Mouse (Mus musculus) intestine, postnatal 0 days (tissue): ENCODE measurements around the gene Drc3. TPM values are rescaled to one million over a fixed set of nuclear protein-coding genes. Genes with fewer than 3 reads are reported as not detected.

Experiments used
- ATAC-seq: fragments of 200-750 bp; cut with Nextera tagmentation; 2 replicates; pipeline ENCODE4 v1.8.0; 2017; ENCODE audit warnings: mild to moderate bottlenecking, moderate TSS enrichment, moderate library complexity
- H3K27ac ChIP-seq: fragments of 300-500 bp; sonication (generic); 2 replicates; pipeline ENCODE4 v1.5.1; 2014; ENCODE audit warnings: mild to moderate bottlenecking, low read depth, low read length, moderate library complexity
- H3K27me3 ChIP-seq: fragments of 300-500 bp; sonication (generic); replicated peaks from 2 replicates; pipeline ENCODE4 v1.6.1; 2014; ENCODE audit warnings: low read length, mixed read lengths; ENCODE audit not compliant: control insufficient read depth, insufficient read depth
- H3K36me3 ChIP-seq: fragments of 300-500 bp; sonication (generic); 2 replicates; pipeline ENCODE4 v1.6.1; 2014; ENCODE audit warnings: mild to moderate bottlenecking, moderate library complexity; ENCODE audit not compliant: control insufficient read depth, insufficient read depth
- H3K4me1 ChIP-seq: fragments of 300-500 bp; sonication (generic); replicated peaks from 2 replicates; pipeline ENCODE4 v1.6.1; 2014; ENCODE audit warnings: antibody characterized with exemption, low read length, mixed read lengths; ENCODE audit not compliant: control insufficient read depth, insufficient read depth
- H3K4me2 ChIP-seq: fragments of 300-500 bp; sonication (generic); replicated peaks from 2 replicates; pipeline ENCODE4 v1.6.1; 2014; ENCODE audit warnings: low read depth, mild to moderate bottlenecking, moderate library complexity
- H3K4me3 ChIP-seq: fragments of 300-500 bp; sonication (generic); 2 replicates; pipeline ENCODE4 v1.5.1; 2014; ENCODE audit warnings: low read depth, low read length
- H3K9ac ChIP-seq: fragments of 300-500 bp; sonication (generic); 2 replicates; pipeline ENCODE4 v1.6.1; 2014; ENCODE audit warnings: mild to moderate bottlenecking, low read depth, low read length
- H3K9me3 ChIP-seq: fragments of 300-500 bp; sonication (generic); 2 replicates; pipeline ENCODE4 v1.6.1; 2016; ENCODE audit warnings: mixed run types; ENCODE audit not compliant: control insufficient read depth
- CTCF ChIP-seq: sonication (generic); IDR thresholded peaks from 2 replicates; pipeline ENCODE4 v1.5.1; 2016; ENCODE audit warnings: low read depth, mild to moderate bottlenecking, control low read depth, antibody characterized with exemption, moderate library complexity
- WGBS: fragments of 180-500 bp; shearing (Covaris S2); extraction: QIAGEN DNeasy Blood & Tissue Kit; methylation state at CpG from one replicate; pipeline ENCODE4 v1.1.7; 2014; 5-methylcytosine and 5-hydroxymethylcytosine counted together
- polyA plus RNA-seq: library from polyadenylated mRNA; unstranded; fragments of >200 nt; fragmentation: Nextera tagmentation; extraction: Ambion mirVana; gene quantifications from 2 replicates; pipeline ENCODE4 v1.2.1, GENCODE M21; 2015

Gene Drc3
- polyA plus RNA-seq, 1 experiment from 2014 or later, result 1.7 TPM

DNA sequence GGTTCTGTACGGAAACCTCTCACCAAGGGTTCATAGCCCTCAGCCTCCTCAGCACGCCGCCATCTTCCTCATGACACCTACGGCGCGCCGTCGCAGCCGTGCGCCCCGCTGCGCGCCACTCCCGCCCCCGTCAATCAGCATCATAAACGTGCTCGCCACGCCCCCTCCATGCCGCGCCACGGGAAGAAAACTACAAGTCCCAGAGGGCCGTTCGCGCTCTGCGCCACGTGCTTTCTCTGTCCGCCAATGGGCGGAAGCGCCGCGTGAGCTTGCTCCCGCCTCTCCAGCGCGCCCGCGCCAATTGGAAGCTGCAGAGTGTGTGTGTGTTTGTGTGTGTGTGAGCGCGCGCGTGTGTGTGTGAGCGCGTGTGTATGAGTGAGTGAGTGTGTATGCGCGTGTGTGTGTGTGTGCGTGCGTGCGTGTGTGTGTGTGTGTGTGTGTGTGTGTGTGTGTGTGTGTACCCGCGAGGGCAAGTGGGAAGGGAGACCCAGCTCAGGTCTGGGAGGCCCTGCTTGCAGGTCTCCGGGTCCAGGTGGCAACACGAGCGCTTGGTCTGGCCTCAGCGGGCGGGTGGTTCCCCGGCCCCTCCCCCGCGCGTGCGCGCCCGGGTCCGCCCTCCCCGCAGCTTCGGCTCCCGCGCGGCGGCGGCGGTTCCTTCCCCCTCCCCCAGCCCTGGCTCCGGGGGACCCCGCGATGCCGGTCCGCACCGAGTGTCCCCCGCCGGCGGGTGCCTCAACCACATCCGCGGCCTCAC lies 64.0 kb downstream of the Drc3 start, which contains the start of gene Gid4:
Gene Gid4, plus strand, starts transcription at position 183 of the 754 bp plus-strand sequence.
- Histone ChIP-seq H3K36me3 (no peaks in the 10 kb centered on the region; the same call in 1 of the 2 replicates), H3K4me1 (peaks cover 3% of the 10 kb centered on the region; the same call in 1 of the 2 replicates), H3K4me2 (peak within 1 kb of the TSS; percentile 93), H3K27me3 (no peaks in the 10 kb centered on the region), H3K9me3 (no peaks in the 10 kb centered on the region), H3K4me3 (peak within 1 kb of the TSS; percentile 85), H3K9ac (peak within 1 kb of the TSS; percentile 89), H3K27ac (peak within 1 kb of the TSS; percentile 95)
- whole genome bisulfite sequencing, result under 1% methylated on average over 54 of the region's 81 CpGs
- TF ChIP-seq CTCF, result no peak
- peak; percentile 95 for ATAC-seq

DNA sequence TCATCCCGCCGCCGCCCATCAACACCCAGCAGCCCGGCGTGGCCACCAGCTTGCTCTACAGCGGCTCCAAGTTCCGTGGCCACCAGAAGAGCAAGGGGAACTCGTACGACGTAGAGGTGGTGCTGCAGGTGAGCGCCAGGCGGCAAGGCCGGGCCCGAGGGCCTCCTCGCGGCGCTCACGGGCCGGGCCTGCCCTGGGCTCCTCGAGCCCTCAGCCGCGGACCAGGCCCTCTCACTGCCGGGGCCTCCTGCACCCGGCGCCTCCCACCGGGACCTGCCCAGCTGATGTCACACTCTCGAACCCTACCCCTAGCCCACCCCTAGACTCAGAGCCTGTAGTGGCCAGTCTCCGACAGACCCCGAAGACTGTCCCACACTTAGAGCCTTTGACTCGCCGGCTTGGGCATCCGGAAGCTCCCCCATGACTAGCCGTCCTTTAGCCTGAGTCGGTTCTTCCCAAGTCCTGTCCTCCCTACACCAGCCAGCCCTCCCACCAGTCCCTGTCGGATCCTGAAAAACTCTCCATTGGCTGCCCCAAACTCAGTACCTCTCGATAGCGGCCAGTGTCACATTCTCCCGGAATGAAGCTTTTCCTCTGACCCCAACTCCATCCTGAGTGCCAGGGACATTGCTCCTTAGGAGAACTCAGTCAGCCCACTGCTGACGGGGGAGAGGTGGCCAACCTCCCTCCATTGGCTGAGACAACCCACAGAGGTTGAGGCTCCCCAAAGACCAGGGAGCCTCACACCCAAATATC lies 64.8 kb downstream of the Drc3 start, which contains the start of gene Atpaf2:
Gene Atpaf2, minus strand, starts transcription at position 741 of the 756 bp plus-strand sequence.
- Histone ChIP-seq H3K9ac (peak within 1 kb of the TSS; percentile 89), H3K4me3 (peak within 1 kb of the TSS; percentile 85), H3K36me3 (no peaks in the 10 kb centered on the region; the same call in 1 of the 2 replicates), H3K4me2 (peak within 1 kb of the TSS; percentile 93), H3K9me3 (no peaks in the 10 kb centered on the region), H3K27me3 (no peaks in the 10 kb centered on the region), H3K27ac (peak within 1 kb of the TSS; percentile 95), H3K4me1 (peaks cover 3% of the 10 kb centered on the region; the same call in 1 of the 2 replicates)
- 0 out of 2 replicates have a peak, but pooled peaks have one; percentile 7 for TF ChIP-seq CTCF
- peak; percentile 29 for ATAC-seq
- 0% methylated on average over 34 of the region's 39 CpGs for WGBS

DNA sequence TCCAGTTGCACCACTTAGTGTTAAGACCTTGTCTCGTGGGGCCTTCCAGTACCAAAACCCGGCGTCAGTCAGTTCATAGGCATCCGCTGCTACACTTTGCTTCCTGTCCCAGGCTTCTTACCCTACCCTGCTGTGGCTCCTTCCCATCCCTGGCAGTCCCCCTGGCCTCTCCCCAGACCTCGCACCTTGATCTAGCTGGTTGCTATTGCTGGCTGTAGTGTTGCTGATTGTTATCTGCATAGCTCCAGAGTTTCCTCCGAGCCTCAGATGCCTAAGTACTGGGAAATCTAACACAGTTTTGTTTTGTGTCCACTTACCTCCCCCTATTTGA lies 65.3 kb downstream of the Drc3 start:
- Histone ChIP-seq H3K4me3 (peak overlapping the region; percentile 85), H3K9me3 (no peaks in the 10 kb centered on the region), H3K4me1 (peaks cover 3% of the 10 kb centered on the region; the same call in 1 of the 2 replicates), H3K36me3 (no peaks in the 10 kb centered on the region; the same call in 1 of the 2 replicates), H3K27me3 (no peaks in the 10 kb centered on the region), H3K4me2 (peak overlapping the region; percentile 93), H3K27ac (peak overlapping the region; percentile 95), H3K9ac (peak overlapping the region; percentile 89)
- ATAC-seq, result peak; percentile 33
- WGBS, result 6% methylated on average over 6 of the region's 6 CpGs
- TF ChIP-seq CTCF, result no peak

DNA sequence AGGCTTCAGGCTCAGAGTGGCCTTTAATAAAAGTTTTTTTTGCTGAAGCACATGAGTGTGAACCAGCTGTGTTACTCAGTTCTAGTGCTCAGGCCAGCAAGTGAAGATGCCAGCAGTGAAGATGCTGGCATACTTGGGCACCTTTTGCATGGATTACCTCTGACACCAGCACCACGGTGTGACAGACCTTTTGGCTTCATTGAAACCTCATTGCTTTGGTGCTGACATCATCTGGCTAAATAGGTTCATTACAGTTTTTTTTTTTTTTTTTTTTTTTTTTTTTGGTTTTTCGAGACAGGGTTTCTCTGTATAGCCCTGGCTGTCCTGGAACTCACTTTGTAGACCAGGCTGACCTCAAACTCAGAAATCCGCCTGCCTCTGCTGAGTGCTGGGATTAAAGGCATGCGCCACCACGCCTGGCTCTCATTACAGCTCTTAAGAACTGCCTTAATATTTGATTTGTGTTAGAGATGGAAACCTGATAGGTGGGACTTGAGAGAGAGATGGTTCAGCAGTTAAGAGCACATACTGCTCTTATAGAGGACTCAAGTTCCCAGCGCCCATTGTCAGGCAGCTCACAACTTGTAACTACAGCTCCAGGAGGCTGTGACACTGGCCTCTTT lies 69.0 kb downstream of the Drc3 start:
- no peak overlapping the region for H3K27ac ChIP-seq
- WGBS, result 68% methylated on average over 5 of the region's 6 CpGs

DNA sequence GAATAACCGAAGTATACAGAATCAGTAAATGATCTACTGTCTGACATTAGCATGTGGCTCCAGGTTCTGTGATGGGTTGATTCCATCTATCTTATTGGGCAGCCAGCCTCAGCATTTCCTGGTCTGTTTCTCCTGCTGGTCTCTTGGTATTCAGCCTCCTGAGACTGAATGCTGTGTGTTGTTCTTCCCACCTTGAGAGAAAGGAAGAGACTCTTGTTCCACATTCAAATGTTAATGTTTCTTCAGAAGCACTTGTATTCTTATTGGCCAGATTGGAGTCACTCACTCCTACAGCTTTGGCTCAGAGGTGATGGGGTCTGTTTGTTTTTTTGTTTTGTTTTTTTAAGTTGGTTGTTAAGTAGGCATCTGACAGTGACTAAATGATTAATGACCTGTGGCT lies 69.9 kb downstream of the Drc3 start:
- H3K27me3 ChIP-seq, result no peaks in the 10 kb centered on the region
- no peak overlapping the region for H3K9ac ChIP-seq
- H3K4me1 ChIP-seq, result 0 out of 2 replicates have a peak, but pooled peaks cover 3% of the 10 kb centered on the region
- 64% methylated on average over 1 of the region's 1 CpGs for WGBS
- H3K4me3 ChIP-seq, result no peak overlapping the region
- no peak for TF ChIP-seq CTCF
- H3K27ac ChIP-seq, result no peak overlapping the region
- peaks cover 2% of the 10 kb centered on the region; the same call in 1 of the 2 replicates for H3K36me3 ChIP-seq
- H3K4me2 ChIP-seq, result no peak overlapping the region
- ATAC-seq, result no peak
- no peaks in the 10 kb centered on the region for H3K9me3 ChIP-seq

More for the DNA sequence above, 69.0 kb downstream of the Drc3 start:
- TF ChIP-seq CTCF, result peak; percentile 50
- Histone ChIP-seq H3K27me3 (no peaks in the 10 kb centered on the region), H3K4me1 (0 out of 2 replicates have a peak, but pooled peaks cover 1% of the 10 kb centered on the region), H3K9me3 (no peaks in the 10 kb centered on the region), H3K9ac (no peak overlapping the region), H3K36me3 (no peaks in the 10 kb centered on the region; the same call in 1 of the 2 replicates), H3K4me3 (no peak overlapping the region), H3K4me2 (no peak overlapping the region)
- ATAC-seq, result no peak
